Mouse (Mus musculus): ENCODE data around the gene Mast1. TPM values are rescaled to one million over a fixed set of nuclear protein-coding genes. Genes with fewer than 3 reads are reported as not detected.

Gene Mast1
- polyA plus RNA-seq, 1 experiment: 0.20 TPM

- TF ChIP-seq FLI1 (IDR thresholded peaks at IDR 0.05; ENCODE audit: low read length) (no peak), GATA1 (IDR thresholded peaks at IDR 0.05; ENCODE audit: borderline replicate concordance, low read length) (no peak)
- Histone ChIP-seq H3K4me1 (peaks cover 2% of the 10 kb centered on the region), H3K4me3 (replicated peaks) (no peak overlapping the region), H3K36me3 (replicated peaks; ENCODE audit: low read length) (peaks cover 66% of the 10 kb centered on the region), H3K9me3 (no peaks in the 10 kb centered on the region), H3K27me3 (replicated peaks) (no peaks in the 10 kb centered on the region)
These were observed 22.7 kb upstream of the Mast1 start for GRCm38 (mm10) chr8:84959811-84960210.

- peaks cover 9% of the 10 kb centered on the region for H3K4me1 ChIP-seq
- H3K36me3 ChIP-seq (replicated peaks; ENCODE audit: low read length): peaks cover 50% of the 10 kb centered on the region
- H3K27me3 ChIP-seq (replicated peaks): peaks cover 14% of the 10 kb centered on the region
- TF ChIP-seq GATA1 (IDR thresholded peaks at IDR 0.05; ENCODE audit: borderline replicate concordance, low read length) (no peak), FLI1 (IDR thresholded peaks at IDR 0.05; ENCODE audit: low read length) (no peak)
- H3K9me3 ChIP-seq: no peaks in the 10 kb centered on the region
- H3K4me3 ChIP-seq (replicated peaks): no peak overlapping the region
These were observed 19.6 kb upstream of the Mast1 start for GRCm38 (mm10) chr8:84956768-84957167.

GRCm38 (mm10) chr8:84952612-84953255, 15.6 kb upstream of the Mast1 start:
- Histone ChIP-seq H3K9me3 (no peaks in the 10 kb centered on the region), H3K36me3 (replicated peaks; ENCODE audit: low read length) (peaks cover 20% of the 10 kb centered on the region), H3K4me1 (peaks cover 9% of the 10 kb centered on the region), H3K4me3 (replicated peaks) (peak overlapping the region; percentile 80), H3K27me3 (replicated peaks) (peaks cover 42% of the 10 kb centered on the region)
- no peak for TF ChIP-seq FLI1 (IDR thresholded peaks at IDR 0.05; ENCODE audit: low read length)

GRCm38 (mm10) chr8:84949753-84950152, 12.6 kb upstream of the Mast1 start:
- no peaks in the 10 kb centered on the region for H3K9me3 ChIP-seq
- no peak for TF ChIP-seq FLI1 (IDR thresholded peaks at IDR 0.05; ENCODE audit: low read length)
- TF ChIP-seq GATA1 (IDR thresholded peaks at IDR 0.05; ENCODE audit: borderline replicate concordance, low read length): no peak
- no peak overlapping the region for H3K4me3 ChIP-seq (replicated peaks)
- H3K36me3 ChIP-seq (replicated peaks; ENCODE audit: low read length): no peaks in the 10 kb centered on the region
- H3K27me3 ChIP-seq (replicated peaks): peaks cover 69% of the 10 kb centered on the region
- peaks cover 32% of the 10 kb centered on the region for H3K4me1 ChIP-seq

- H3K27me3 ChIP-seq (replicated peaks): peaks cover 75% of the 10 kb centered on the region
These were observed 10.0 kb upstream of the Mast1 start for GRCm38 (mm10) chr8:84947241-84947545.

GRCm38 (mm10) chr8:84946528-84947240, 9.5 kb upstream of the Mast1 start, which contains the start of gene Rtbdn:
Gene Rtbdn, plus strand, starts transcription at chr8:84946991.
- Histone ChIP-seq H3K36me3 (replicated peaks; ENCODE audit: low read length) (no peaks in the 10 kb centered on the region), H3K4me3 (replicated peaks) (peak within 1 kb of the TSS; percentile 65), H3K9me3 (no peaks in the 10 kb centered on the region), H3K27me3 (replicated peaks) (peaks cover 75% of the 10 kb centered on the region), H3K4me1 (peaks cover 30% of the 10 kb centered on the region)
- TF ChIP-seq FLI1 (IDR thresholded peaks at IDR 0.05; ENCODE audit: low read length) (no peak), GATA1 (IDR thresholded peaks at IDR 0.05; ENCODE audit: borderline replicate concordance, low read length) (no peak)

More at GRCm38 (mm10) chr8:84947241-84947545, 10.0 kb upstream of the Mast1 start:
- Histone ChIP-seq H3K4me3 (replicated peaks) (no peak overlapping the region), H3K4me1 (peaks cover 30% of the 10 kb centered on the region), H3K9me3 (no peaks in the 10 kb centered on the region), H3K36me3 (replicated peaks; ENCODE audit: low read length) (no peaks in the 10 kb centered on the region)
- TF ChIP-seq FLI1 (IDR thresholded peaks at IDR 0.05; ENCODE audit: low read length): no peak
- TF ChIP-seq GATA1 (IDR thresholded peaks at IDR 0.05; ENCODE audit: borderline replicate concordance, low read length): no peak

- Histone ChIP-seq H3K9me3 (no peaks in the 10 kb centered on the region), H3K27me3 (replicated peaks) (peaks cover 73% of the 10 kb centered on the region), H3K36me3 (replicated peaks; ENCODE audit: low read length) (no peaks in the 10 kb centered on the region), H3K4me3 (replicated peaks) (peak overlapping the region; percentile 65), H3K4me1 (peaks cover 30% of the 10 kb centered on the region)
- no peak for TF ChIP-seq FLI1 (IDR thresholded peaks at IDR 0.05; ENCODE audit: low read length)
- no peak for TF ChIP-seq GATA1 (IDR thresholded peaks at IDR 0.05; ENCODE audit: borderline replicate concordance, low read length)
These were observed 8.7 kb upstream of the Mast1 start for GRCm38 (mm10) chr8:84945633-84946527.

- Histone ChIP-seq H3K4me1 (peaks cover 30% of the 10 kb centered on the region), H3K36me3 (replicated peaks; ENCODE audit: low read length) (no peaks in the 10 kb centered on the region), H3K27me3 (replicated peaks) (peaks cover 73% of the 10 kb centered on the region), H3K9me3 (no peaks in the 10 kb centered on the region), H3K4me3 (replicated peaks) (peak overlapping the region; percentile 14)
- no peak for TF ChIP-seq GATA1 (IDR thresholded peaks at IDR 0.05; ENCODE audit: borderline replicate concordance, low read length)
- no peak for TF ChIP-seq FLI1 (IDR thresholded peaks at IDR 0.05; ENCODE audit: low read length)
These were observed 8.1 kb upstream of the Mast1 start for GRCm38 (mm10) chr8:84945235-84945632.

GRCm38 (mm10) chr8:84944478-84945160, 7.5 kb upstream of the Mast1 start:
- Histone ChIP-seq H3K9me3 (no peaks in the 10 kb centered on the region), H3K27me3 (replicated peaks) (peaks cover 69% of the 10 kb centered on the region), H3K4me1 (peaks cover 30% of the 10 kb centered on the region), H3K36me3 (replicated peaks; ENCODE audit: low read length) (no peaks in the 10 kb centered on the region), H3K4me3 (replicated peaks) (peak overlapping the region; percentile 53)
- no peak for TF ChIP-seq GATA1 (IDR thresholded peaks at IDR 0.05; ENCODE audit: borderline replicate concordance, low read length)
- no peak for TF ChIP-seq FLI1 (IDR thresholded peaks at IDR 0.05; ENCODE audit: low read length)

Data from megakaryocyte, embryonic 14.5 days (primary cell).